ENCODE assay signal across 9 mouse cellular contexts in the genomic region with DNA sequence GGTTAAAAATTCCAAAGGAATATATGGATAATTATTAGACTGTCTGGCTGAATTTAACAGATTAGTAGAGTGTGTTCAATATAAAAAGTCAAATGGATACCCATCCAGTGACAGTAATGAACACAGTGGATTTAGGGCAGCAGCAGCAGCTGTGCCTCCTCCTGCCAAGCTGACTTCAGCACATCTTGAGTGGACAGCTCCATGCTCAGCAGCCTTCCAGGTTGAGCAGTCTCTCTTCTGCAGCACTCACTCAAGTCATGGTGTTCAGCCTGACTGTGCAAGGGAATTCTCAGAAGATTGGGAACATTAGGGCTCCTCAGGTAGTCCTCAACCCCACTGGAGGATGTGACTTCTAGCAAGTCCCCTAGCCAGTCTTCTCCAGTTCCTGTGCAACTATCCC.
DNase-seq lines count a peak whose midpoint lies in the region; ATAC-seq and TF ChIP-seq lines count a peak whose summit lies in the region.
"Had no signal": no experiment of that assay in that cellular context is flagged by ENCODE, and none has a peak within 500 bp of the region (broad histone marks: within the 10 kb centered on the region; RNA-seq: fewer than 3 reads in every experiment).

No protein-coding gene starts in this region.

- H3K4me3 ChIP-seq in kidney, embryonic 14.5 days (ENCODE audit: low read length) = no peak overlapping the region
- H3K4me3 ChIP-seq in MEL (ENCODE audit: control insufficient read depth in 1 of 2, insufficient read depth in 1 of 2, low read depth in 2 of 2, low read length in 2 of 2) = no peak overlapping the region

- H3K9ac ChIP-seq in kidney, embryonic 14.5 days (ENCODE audit: low read depth, low read length) = no peak overlapping the region
- H3K9ac ChIP-seq in MEL (ENCODE audit: control insufficient read depth, low read depth, low read length, poor library complexity, severe bottlenecking) = no peak overlapping the region

- no peaks in the 10 kb centered on the region for H3K4me1 ChIP-seq in kidney, embryonic 14.5 days (ENCODE audit: control insufficient read depth, insufficient read depth, low read length)
- no peaks in the 10 kb centered on the region for H3K4me1 ChIP-seq in MEL (ENCODE audit: control insufficient read depth in 1 of 2, insufficient read depth in 2 of 2, low read length in 2 of 2)

- no peak for TF ChIP-seq CTCF in MEL (IDR thresholded peaks at IDR 0.05 in 2 of 3, conservative IDR thresholded peaks at IDR 0.05 in 1 of 3; ENCODE audit: control insufficient read depth in 1 of 3, insufficient read depth in 1 of 3, low read depth in 2 of 3, low read length in 3 of 3, poor library complexity in 1 of 3, severe bottlenecking in 1 of 3)

- DNase-seq in kidney, postnatal 10 days = peak; percentile 52
- DNase-seq in MEL (ENCODE audit: low read depth, low spot score) (peak; percentile 12), adipocyte (ENCODE audit: low spot score) (no peak)
- peak; percentile 54 to 59 for DNase-seq in adrenal gland, postnatal 36 days
- DNase-seq in lung, postnatal 4 days = peak; percentile 27 to 40
- no peak for DNase-seq in cerebellum, postnatal 25 days
- DNase-seq: thymus, postnatal 14 days had no signal

- no peaks in the 10 kb centered on the region for H3K27me3 ChIP-seq in kidney, embryonic 14.5 days (ENCODE audit: control insufficient read depth, insufficient read depth, low read length)
- no peaks in the 10 kb centered on the region for H3K27me3 ChIP-seq in MEL (ENCODE audit: control insufficient read depth in 1 of 2, insufficient read depth in 2 of 2, low read length in 2 of 2)

- no peak for TF ChIP-seq RAD21 in MEL (IDR thresholded peaks at IDR 0.05; ENCODE audit: low read depth, low read length)

- no peak for TF ChIP-seq EP300 in MEL (IDR thresholded peaks at IDR 0.05; ENCODE audit: low read depth in 1 of 2, low read length in 2 of 2)

- H3K79me2 ChIP-seq in MEL (ENCODE audit: control insufficient read depth, insufficient read depth, low read length, poor library complexity) = no peaks in the 10 kb centered on the region

- H3K36me3 ChIP-seq in kidney, embryonic 14.5 days (ENCODE audit: control insufficient read depth, insufficient read depth, low read length) = no peaks in the 10 kb centered on the region
- H3K36me3 ChIP-seq in MEL (ENCODE audit: control insufficient read depth in 1 of 2, insufficient read depth in 2 of 2, low read length in 2 of 2) = no peaks in the 10 kb centered on the region

- ATAC-seq in kidney, embryonic 14.5 days (ENCODE audit: low FRiP score, low TSS enrichment) = no peak; the same call in 1 of the 2 replicates
- ATAC-seq: inflammation-experienced regulatory T-cells, adult 6 months had no signal

- 0 out of 2 replicates have a peak, but pooled peaks cover 3% of the 10 kb centered on the region for H3K9me3 ChIP-seq in kidney, embryonic 14.5 days (ENCODE audit: control insufficient read depth, low read length)
- H3K9me3 ChIP-seq in MEL (replicated peaks; ENCODE audit: insufficient read depth, low read length) = no peaks in the 10 kb centered on the region

- no peak for TF ChIP-seq POLR2A in MEL (IDR thresholded peaks at IDR 0.05; ENCODE audit: control insufficient read depth in 1 of 2, insufficient read depth in 1 of 2, low read depth in 1 of 2, low read length in 2 of 2, poor library complexity in 1 of 2)

- no peak overlapping the region for H3K4me2 ChIP-seq in kidney, embryonic 14.5 days (replicated peaks; ENCODE audit: low read depth, low read length)

- H3K27ac ChIP-seq in kidney, embryonic 14.5 days (ENCODE audit: low read depth, low read length) = no peak overlapping the region
- no peak overlapping the region for H3K27ac ChIP-seq in MEL (ENCODE audit: control insufficient read depth, low read depth, low read length)

TF ChIP-seq in MEL, 35 proteins besides CTCF, POLR2A, EP300 and RAD21:
- TF ChIP-seq SIN3A (IDR thresholded peaks at IDR 0.05; ENCODE audit: low read length) = no peak
- no peak for TF ChIP-seq E2F4 (IDR thresholded peaks at IDR 0.05; ENCODE audit: borderline replicate concordance, low read depth, low read length)
- TF ChIP-seq KAT2A (conservative IDR thresholded peaks at IDR 0.05; ENCODE audit: low read depth, low read length) = no peak
- TF ChIP-seq TBP (IDR thresholded peaks at IDR 0.05; ENCODE audit: low read depth, low read length) = no peak
- no peak for TF ChIP-seq RCOR1 (IDR thresholded peaks at IDR 0.05; ENCODE audit: low read depth, low read length)
- TF ChIP-seq MXI1 (IDR thresholded peaks at IDR 0.05; ENCODE audit: low read depth, low read length) = no peak

Comparison
In these comparisons a context has a peak if more than half of its experiments do, and no peak if none do; other contexts are left out.
1. DNase-seq: peak in kidney, postnatal 10 days (single experiment), MEL (single experiment), adrenal gland, postnatal 36 days (2 of 2) and lung, postnatal 4 days (2 of 2); none in cerebellum, postnatal 25 days (0 of 2) and adipocyte (single experiment).